Mouse (Mus musculus): Measurements from ENCODE around the gene Cpne7. TPM values are rescaled to one million over a fixed set of nuclear protein-coding genes. Genes with fewer than 3 reads are reported as not detected.

Gene Cpne7
- polyA plus RNA-seq, 1 experiment from 2014 or later: 0.14 TPM

Small RNA genes lying within 50 kb of the gene (microRNA-seq; reads per million reads assigned to microRNA genes)
- not detected for gene Mir7079
- not detected for gene Mir7080

Other genes starting within 250 kb of the Cpne7 start
- 63.3 and 68.2 TPM in 2 replicates for gene Ankrd11, start 75.1 kb upstream of the Cpne7 start, polyA plus RNA-seq (2014; fragmentation: Nextera tagmentation; extraction: Ambion mirVana)
- 64.5 and 64.7 TPM in 2 replicates for gene Spg7, start 54.4 kb upstream of the Cpne7 start, polyA plus RNA-seq (2014; fragmentation: Nextera tagmentation; extraction: Ambion mirVana)
- gene Rpl13, start 15.0 kb upstream of the Cpne7 start, polyA plus RNA-seq (2014; fragmentation: Nextera tagmentation; extraction: Ambion mirVana): 1,025 and 1,098 TPM in 2 replicates
- 4.3 and 6.0 TPM in 2 replicates for gene Sult5a1, start 40.9 kb downstream of the Cpne7 start, polyA plus RNA-seq (2014; fragmentation: Nextera tagmentation; extraction: Ambion mirVana)
- gene Dpep1, start 68.9 kb downstream of the Cpne7 start, polyA plus RNA-seq (2014; fragmentation: Nextera tagmentation; extraction: Ambion mirVana): 4.0 and 4.2 TPM in 2 replicates
- gene Chmp1a, start 95.4 kb downstream of the Cpne7 start, polyA plus RNA-seq (2014; fragmentation: Nextera tagmentation; extraction: Ambion mirVana): 71.2 and 77.7 TPM in 2 replicates
- gene Spata33, start 95.5 kb downstream of the Cpne7 start, polyA plus RNA-seq (2014; fragmentation: Nextera tagmentation; extraction: Ambion mirVana): 3.7 TPM in 2 replicates
- gene Cdk10, start 107.5 kb downstream of the Cpne7 start, polyA plus RNA-seq (2014; fragmentation: Nextera tagmentation; extraction: Ambion mirVana): 17.1 and 20.7 TPM in 2 replicates
- gene Spata2l, start 118.9 kb downstream of the Cpne7 start, polyA plus RNA-seq (2014; fragmentation: Nextera tagmentation; extraction: Ambion mirVana): 1.9 and 2.8 TPM in 2 replicates
- 13.0 and 15.5 TPM in 2 replicates for gene Zfp276, start 136.8 kb downstream of the Cpne7 start, polyA plus RNA-seq (2014; fragmentation: Nextera tagmentation; extraction: Ambion mirVana)
- gene Vps9d1, start 137.0 kb downstream of the Cpne7 start, polyA plus RNA-seq (2014; fragmentation: Nextera tagmentation; extraction: Ambion mirVana): 20.5 and 21.1 TPM in 2 replicates
- gene Fanca, start 201.2 kb downstream of the Cpne7 start, polyA plus RNA-seq (2014; fragmentation: Nextera tagmentation; extraction: Ambion mirVana): 16.5 and 19.4 TPM in 2 replicates
- 0.77 and 0.85 TPM in 2 replicates for gene Spire2, start 215.3 kb downstream of the Cpne7 start, polyA plus RNA-seq (2014; fragmentation: Nextera tagmentation; extraction: Ambion mirVana)

All from heart, embryonic 14.5 days (tissue).